Mouse (Mus musculus) adrenal gland, adult (tissue): ENCODE data around the gene Erbin.

Experiments used
- DNase-seq, 2 experiments: peaks; one replicate each; pipeline ENCODE4 v3.0.0; 2022 to 2023; ENCODE audit warnings: low spot score in 1 of 2; ENCODE audit not compliant: inconsistent age in 2 of 2

Erbin gene

GRCm38 (mm10) chr13:103920261-103920932 lies at the start of gene Erbin:
Gene Erbin, minus strand, starts transcription at chr13:103920514.
- DNase-seq = peak; percentile 88 to 96

DNA sequence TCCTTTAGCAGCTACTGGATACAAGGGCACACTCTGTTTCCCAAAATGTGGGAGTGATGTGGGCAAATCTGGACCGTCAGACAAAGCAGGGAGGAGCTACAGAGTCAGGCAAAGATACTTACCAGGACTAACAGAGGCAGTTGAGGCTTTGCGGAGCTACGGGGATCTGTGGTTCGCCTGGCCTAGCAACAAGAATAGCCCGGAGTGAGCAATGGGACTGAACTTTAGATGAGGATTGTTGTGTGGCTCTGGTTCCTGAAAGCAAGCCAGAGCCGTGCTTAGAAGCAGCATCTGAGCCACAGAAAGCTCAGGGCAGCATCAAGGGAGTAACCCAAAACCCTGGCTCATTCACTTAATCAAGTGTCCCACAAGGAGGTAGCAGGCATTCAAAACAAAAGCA lies 49.6 kb upstream of the Erbin start:
- no peak for DNase-seq

DNA sequence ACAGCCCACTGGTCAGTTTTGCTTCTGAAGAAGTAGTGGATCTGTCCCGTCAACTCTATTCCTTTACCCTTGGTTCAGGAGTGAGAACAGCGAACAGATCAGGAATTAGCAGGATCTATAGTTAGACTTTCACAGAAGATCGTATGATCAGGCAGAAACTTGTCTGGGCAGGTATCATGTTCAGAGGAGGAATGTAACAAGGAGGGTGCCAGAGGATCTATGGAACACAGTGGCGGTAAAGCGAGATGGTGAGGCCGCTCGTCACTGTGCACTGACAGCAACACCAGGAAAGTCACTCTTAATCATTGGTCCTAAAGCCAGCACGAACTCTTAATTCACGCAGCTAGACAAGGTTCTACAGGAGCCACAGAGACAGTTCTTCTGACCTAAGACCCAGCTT lies 47.7 kb upstream of the Erbin start:
- no peak for DNase-seq

- DNase-seq = no peak
These were observed 46.4 kb upstream of the Erbin start for GRCm38 (mm10) chr13:103966696-103967215.

DNA sequence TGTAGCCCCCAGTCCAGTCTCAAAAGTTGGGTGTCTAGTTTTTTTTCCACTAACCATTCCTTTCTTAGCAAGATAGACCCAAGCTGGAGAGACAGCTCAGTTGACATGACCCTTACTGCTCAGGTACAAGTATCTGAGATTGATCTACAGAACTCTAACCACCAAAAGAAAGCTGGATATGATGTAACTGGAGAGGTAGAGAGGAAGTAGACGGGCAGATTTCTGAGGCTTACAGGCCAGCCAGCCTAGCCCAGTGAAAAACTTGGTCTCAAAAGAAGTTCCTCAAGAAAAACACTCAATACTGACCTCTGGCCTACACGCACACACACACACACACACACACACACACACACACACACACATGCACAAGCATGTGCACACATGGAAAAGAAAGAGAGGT lies 44.9 kb upstream of the Erbin start:
- no peak for DNase-seq

GRCm38 (mm10) chr13:103963094-103963493 lies 42.8 kb upstream of the Erbin start:
- no peak for DNase-seq

DNA sequence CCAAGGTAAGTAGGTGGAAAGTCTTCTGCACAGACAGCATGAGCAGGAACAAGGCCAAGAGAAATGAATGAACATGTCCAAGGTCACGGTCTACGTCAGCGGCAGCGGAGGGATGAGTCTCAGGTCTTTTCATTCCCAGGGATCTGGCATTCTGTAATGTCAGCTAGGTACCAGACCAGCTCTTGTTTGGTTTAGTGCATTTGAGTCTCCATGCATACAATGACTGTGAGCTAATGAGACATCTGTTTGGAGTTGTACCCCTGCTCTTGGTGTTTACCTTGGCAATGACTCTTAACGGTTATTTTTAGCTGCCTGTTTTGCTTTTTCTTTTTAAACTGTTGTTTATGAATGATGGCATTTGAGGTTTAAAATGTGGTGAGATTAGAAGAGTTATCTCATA lies 39.5 kb upstream of the Erbin start:
- peak; percentile 89 to 92 for DNase-seq

- DNase-seq = peak in 1 of 2 experiments; percentile 32
These were observed 38.4 kb upstream of the Erbin start for GRCm38 (mm10) chr13:103958607-103959123.

DNA sequence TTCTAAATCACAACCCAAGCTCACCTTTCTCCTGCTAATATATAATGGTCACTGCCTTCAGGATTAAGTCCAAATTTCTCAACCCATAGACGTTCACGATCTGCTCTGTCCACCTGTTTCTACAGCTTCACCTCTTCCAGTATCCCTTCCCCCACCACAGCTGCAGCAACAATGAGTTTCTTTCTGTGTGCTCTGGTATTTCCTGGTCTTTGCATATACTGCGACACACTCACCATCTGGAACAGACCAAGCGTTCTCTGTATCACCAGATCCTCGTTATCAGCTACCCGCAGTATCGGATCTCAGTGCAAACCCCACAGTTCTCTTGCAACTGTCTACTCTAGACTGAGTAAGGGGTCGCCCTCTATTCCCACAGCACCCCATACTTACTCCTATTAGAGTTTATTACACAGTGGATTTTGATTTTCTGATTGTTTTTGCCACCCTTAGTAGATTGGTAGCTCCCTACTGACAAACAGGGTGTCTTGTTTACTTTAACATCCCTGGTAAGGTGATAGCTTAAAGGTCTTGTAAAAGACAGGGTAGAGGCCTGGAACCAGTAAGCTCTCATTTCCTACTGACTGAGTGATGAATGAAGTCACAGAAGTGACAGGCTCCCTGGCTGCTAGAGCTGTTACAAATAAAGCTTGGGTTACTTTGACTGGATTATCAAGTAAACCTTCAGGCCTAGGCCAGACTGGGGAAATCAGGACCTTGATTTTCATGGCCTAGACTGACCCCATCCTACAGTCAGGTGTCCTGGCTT lies 37.0 kb upstream of the Erbin start:
- DNase-seq = peak in 1 of 2 experiments; percentile 43

- DNase-seq = peak in 1 of 2 experiments; percentile 69
These were observed 35.3 kb upstream of the Erbin start for GRCm38 (mm10) chr13:103955652-103956051.

- DNase-seq = peak in 1 of 2 experiments; percentile 30
These were observed 31.1 kb upstream of the Erbin start for GRCm38 (mm10) chr13:103951393-103951792.

GRCm38 (mm10) chr13:103940796-103941195 lies 20.5 kb upstream of the Erbin start:
- DNase-seq = peak in 1 of 2 experiments; percentile 18

- no peak for DNase-seq
These were observed 4.3 kb upstream of the Erbin start for GRCm38 (mm10) chr13:103924586-103924985.

GRCm38 (mm10) chr13:103923402-103924065 lies 3.2 kb upstream of the Erbin start:
- peak in 1 of 2 experiments; percentile 55 for DNase-seq

DNA sequence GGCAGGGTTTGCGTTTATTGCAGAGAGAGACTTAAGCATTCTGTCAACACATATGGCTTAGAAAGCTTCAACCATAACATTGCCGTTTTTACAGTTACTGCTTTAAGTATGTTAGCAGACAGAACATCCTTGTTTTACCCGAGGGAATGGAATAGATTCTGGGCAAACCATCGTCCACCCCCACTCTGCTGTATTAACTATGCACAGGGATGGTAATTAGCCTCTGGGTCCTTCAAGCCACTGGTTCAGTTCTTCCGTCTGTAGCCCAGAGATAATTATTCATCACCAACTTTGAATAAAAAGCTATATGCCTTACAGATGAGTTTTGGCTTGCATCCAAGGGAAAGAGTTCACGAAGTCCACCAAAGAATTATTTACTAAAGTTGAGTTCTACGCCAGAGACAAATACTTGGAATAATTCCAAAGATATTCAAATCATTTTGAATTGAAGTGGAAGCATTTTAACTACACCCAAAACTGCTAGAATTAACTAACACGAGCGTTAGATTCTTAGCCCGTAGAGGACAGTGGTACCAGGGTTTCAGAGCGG lies 1.6 kb upstream of the Erbin start:
- DNase-seq = no peak

GRCm38 (mm10) chr13:103920933-103921830 lies 868 bp upstream of the Erbin start:
- DNase-seq = peak; percentile 93 to 96

GRCm38 (mm10) chr13:103919956-103920260 lies 406 bp downstream of the Erbin start:
- no peak for DNase-seq

DNA sequence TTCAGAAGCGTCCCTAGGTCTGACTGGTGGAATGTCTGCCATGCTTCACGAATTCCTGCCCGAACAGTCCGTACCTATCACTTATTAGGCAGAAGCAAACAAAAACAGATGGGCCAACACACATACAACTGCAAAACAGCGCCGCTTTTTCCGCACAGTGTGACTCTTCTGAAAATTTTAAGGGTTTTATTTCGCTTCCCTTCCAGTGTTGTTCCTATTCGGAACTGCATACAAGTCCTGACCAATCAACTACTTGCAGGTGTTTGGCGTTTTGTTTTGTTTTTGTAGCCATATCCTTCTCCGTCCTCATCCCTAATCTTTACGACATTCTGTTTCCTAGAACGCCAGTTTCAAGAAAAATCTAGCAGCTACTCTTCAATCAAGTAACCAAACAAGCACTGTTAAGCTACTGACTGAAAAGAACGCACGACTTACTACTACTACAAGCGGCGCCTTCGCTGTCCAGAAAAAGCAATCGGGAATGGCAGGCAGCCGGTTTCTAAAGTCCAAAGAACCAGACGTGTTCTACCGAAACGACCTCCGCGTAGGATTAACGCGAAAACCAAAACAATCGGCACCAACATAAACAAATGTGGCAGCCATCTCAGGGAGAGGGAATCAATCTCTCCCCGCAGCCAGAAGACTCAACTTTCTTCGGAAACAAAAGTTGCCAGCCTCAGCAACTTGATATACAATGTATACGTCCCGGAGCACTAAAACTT lies 919 bp downstream of the Erbin start:
- peak; percentile 58 to 88 for DNase-seq

- DNase-seq = peak in 1 of 2 experiments; percentile 68
These were observed 1.9 kb downstream of the Erbin start for GRCm38 (mm10) chr13:103918432-103918831.
